Mouse (Mus musculus): Measurements from ENCODE around the gene Zfp524. TPM values are rescaled to one million over a fixed set of nuclear protein-coding genes. Genes with fewer than 3 reads are reported as not detected.

Gene Zfp524
- polyA plus RNA-seq, 1 experiment: 11.9 TPM

DNA sequence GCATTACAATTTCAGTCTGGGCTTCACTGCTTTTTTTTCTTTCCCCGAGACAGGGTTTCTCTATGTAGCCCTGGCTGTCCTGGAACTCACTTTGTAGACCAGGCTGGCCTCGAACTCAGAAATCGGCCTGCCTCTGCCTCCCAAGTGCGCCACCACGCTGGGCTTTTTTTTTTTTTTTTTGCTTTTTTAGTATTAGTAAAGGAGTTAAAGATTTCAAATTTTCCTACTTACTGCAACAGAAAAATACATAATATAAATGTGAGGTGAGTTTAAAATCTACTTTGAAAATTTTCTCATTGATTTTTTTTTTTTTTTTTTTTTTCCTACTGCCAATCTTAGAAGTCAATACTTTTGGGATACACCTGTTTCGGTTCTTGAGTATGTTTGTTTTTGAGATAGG is 50.7 kb downstream of the Zfp524 start:
- no peak for DNase-seq (ENCODE audit: low read depth)
- TF ChIP-seq CTCF (IDR thresholded peaks at IDR 0.05; ENCODE audit: borderline replicate concordance, extremely low read depth, insufficient read depth, insufficient read length) (no peak), POLR2A (IDR thresholded peaks at IDR 0.05; ENCODE audit: borderline replicate concordance, extremely low read depth, insufficient read depth, insufficient read length, poor library complexity, severe bottlenecking) (no peak)

Other genes starting within 250 kb of the Zfp524 start
- not detected in 2 replicates for gene Fam71e2, start 243.1 kb upstream of the Zfp524 start, polyA plus RNA-seq (2012; rRNA removed)
- gene Il11, start 231.6 kb upstream of the Zfp524 start, polyA plus RNA-seq (2012; rRNA removed): 0.16 and 0.38 TPM in 2 replicates
- not detected in 2 replicates for gene Tmem190, start 231.5 kb upstream of the Zfp524 start, polyA plus RNA-seq (2012; rRNA removed)
- gene Tmem238, start 224.8 kb upstream of the Zfp524 start, polyA plus RNA-seq (2012; rRNA removed): 3.4 and 5.2 TPM in 2 replicates
- 271 and 404 TPM in 2 replicates for gene Rpl28, start 221.5 kb upstream of the Zfp524 start, polyA plus RNA-seq (2012; rRNA removed)
- 451 and 626 TPM in 2 replicates for gene Ube2s, start 201.8 kb upstream of the Zfp524 start, polyA plus RNA-seq (2012; rRNA removed)
- 145 and 170 TPM in 2 replicates for gene Shisa7, start 169.7 kb upstream of the Zfp524 start, polyA plus RNA-seq (2012; rRNA removed)
- 2.6 and 3.3 TPM in 2 replicates for gene Isoc2b, start 144.2 kb upstream of the Zfp524 start, polyA plus RNA-seq (2012; rRNA removed)
- 6.7 and 9.0 TPM in 2 replicates for gene Isoc2a, start 137.3 kb upstream of the Zfp524 start, polyA plus RNA-seq (2012; rRNA removed)
- 0.77 and 1.3 TPM in 2 replicates for gene Gm36210, start 107.9 kb upstream of the Zfp524 start, polyA plus RNA-seq (2012; rRNA removed)
- gene Zfp628, start 99.2 kb upstream of the Zfp524 start, polyA plus RNA-seq (2012; rRNA removed): 16.7 and 21.7 TPM in 2 replicates
- gene Nat14, start 92.4 kb upstream of the Zfp524 start, polyA plus RNA-seq (2012; rRNA removed): 27.3 and 27.9 TPM in 2 replicates
- 2.3 and 3.6 TPM in 2 replicates for gene Ssc5d, start 88.6 kb upstream of the Zfp524 start, polyA plus RNA-seq (2012; rRNA removed)
- 0.14 TPM in 2 replicates for gene Sbk2, start 50.0 kb upstream of the Zfp524 start, polyA plus RNA-seq (2012; rRNA removed)
- 1.1 and 2.0 TPM in 2 replicates for gene Sbk3, start 43.2 kb upstream of the Zfp524 start, polyA plus RNA-seq (2012; rRNA removed)
- gene Zfp579, start 18.3 kb upstream of the Zfp524 start, polyA plus RNA-seq (2012; rRNA removed): 168 and 190 TPM in 2 replicates
- gene Fiz1, start 282 bp downstream of the Zfp524 start, polyA plus RNA-seq (2012; rRNA removed): 49.9 and 54.5 TPM in 2 replicates
- gene Gm44973, start 1.1 kb downstream of the Zfp524 start, polyA plus RNA-seq (2012; rRNA removed): not detected in 2 replicates
- gene Zfp865, start 6.0 kb downstream of the Zfp524 start, polyA plus RNA-seq (2012; rRNA removed): 43.5 and 52.4 TPM in 2 replicates
- 41.4 and 47.8 TPM in 2 replicates for gene Ccdc106, start 6.1 kb downstream of the Zfp524 start, polyA plus RNA-seq (2012; rRNA removed)
- gene 4632433K11Rik, start 19.7 kb downstream of the Zfp524 start, polyA plus RNA-seq (2012; rRNA removed): not detected in 2 replicates
- 6.8 and 7.6 TPM in 2 replicates for gene Zfp784, start 24.0 kb downstream of the Zfp524 start, polyA plus RNA-seq (2012; rRNA removed)
- 61.4 and 88.7 TPM in 2 replicates for gene Zfp580, start 37.1 kb downstream of the Zfp524 start, polyA plus RNA-seq (2012; rRNA removed)
- gene U2af2, start 47.7 kb downstream of the Zfp524 start, polyA plus RNA-seq (2012; rRNA removed): 404 and 431 TPM in 2 replicates
- 176 and 216 TPM in 2 replicates for gene Epn1, start 65.8 kb downstream of the Zfp524 start, polyA plus RNA-seq (2012; rRNA removed)
- gene Rfpl4, start 102.5 kb downstream of the Zfp524 start, polyA plus RNA-seq (2012; rRNA removed): not detected in 2 replicates
- 0.14 and 0.37 TPM in 2 replicates for gene Rasl2-9, start 111.5 kb downstream of the Zfp524 start, polyA plus RNA-seq (2012; rRNA removed)
- not detected in 2 replicates for gene Vmn1r55, start 135.3 kb downstream of the Zfp524 start, polyA plus RNA-seq (2012; rRNA removed)
- gene Vmn1r56, start 182.3 kb downstream of the Zfp524 start, polyA plus RNA-seq (2012; rRNA removed): not detected in 2 replicates
- gene Vmn1r57, start 204.1 kb downstream of the Zfp524 start, polyA plus RNA-seq (2012; rRNA removed): not detected in 2 replicates

Data from brain, embryonic 14.5 days (tissue).